Mouse (Mus musculus): ENCODE results near the gene Ctu2. TPM values are rescaled to one million over a fixed set of nuclear protein-coding genes. Genes with fewer than 3 reads are reported as not detected.

Ctu2 gene
- polyA plus RNA-seq, 1 experiment from 2014 or later = 53.8 TPM

GRCm38 (mm10) chr8:122520611-122521010, 44.7 kb downstream of the Ctu2 start:
- H3K9me3 ChIP-seq (ENCODE audit: control insufficient read depth, low read length) = no peaks in the 10 kb centered on the region
- no peak overlapping the region for H3K4me3 ChIP-seq (ENCODE audit: low read depth, low read length)
- H3K4me1 ChIP-seq (replicated peaks; ENCODE audit: control insufficient read depth, insufficient read depth, low read length) = peaks cover 47% of the 10 kb centered on the region
- WGBS = 83% methylated on average over 11 of the region's 11 CpGs
- no peaks in the 10 kb centered on the region for H3K27me3 ChIP-seq (replicated peaks; ENCODE audit: control insufficient read depth, insufficient read depth, low read length)
- peak overlapping the region; percentile 20; the same call in 1 of the 2 replicates for H3K9ac ChIP-seq (ENCODE audit: low read length)
- H3K27ac ChIP-seq (ENCODE audit: low read depth) = no peak overlapping the region
- no peak overlapping the region for H3K4me2 ChIP-seq (ENCODE audit: low read length)
- DNase-seq (ENCODE audit: low spot score) = no peak
- H3K36me3 ChIP-seq (ENCODE audit: control insufficient read depth, insufficient read depth, low read length) = no peaks in the 10 kb centered on the region
- no peak for ATAC-seq (replicated peaks; ENCODE audit: low FRiP score, low TSS enrichment, low read depth)

GRCm38 (mm10) chr8:122522796-122523651, 47.1 kb downstream of the Ctu2 start:
- Histone ChIP-seq H3K9ac (ENCODE audit: low read length) (peak overlapping the region; percentile 14; the same call in 1 of the 2 replicates), H3K36me3 (ENCODE audit: control insufficient read depth, insufficient read depth, low read length) (no peaks in the 10 kb centered on the region), H3K27ac (ENCODE audit: low read depth) (peak overlapping the region; percentile 71), H3K4me1 (replicated peaks; ENCODE audit: control insufficient read depth, insufficient read depth, low read length) (peaks cover 54% of the 10 kb centered on the region), H3K4me2 (ENCODE audit: low read length) (peak overlapping the region; percentile 29), H3K27me3 (replicated peaks; ENCODE audit: control insufficient read depth, insufficient read depth, low read length) (no peaks in the 10 kb centered on the region), H3K4me3 (ENCODE audit: low read depth, low read length) (no peak overlapping the region), H3K9me3 (ENCODE audit: control insufficient read depth, low read length) (no peaks in the 10 kb centered on the region)
- WGBS = 35% methylated on average over 14 of the region's 14 CpGs
- ATAC-seq (replicated peaks; ENCODE audit: low FRiP score, low TSS enrichment, low read depth) (no peak; the same call in 1 of the 2 replicates), DNase-seq (ENCODE audit: low spot score) (peak; percentile 64)

GRCm38 (mm10) chr8:122523652-122524360, 47.9 kb downstream of the Ctu2 start:
- H3K4me3 ChIP-seq (ENCODE audit: low read depth, low read length) = no peak overlapping the region
- H3K9ac ChIP-seq (ENCODE audit: low read length) = peak overlapping the region; percentile 14; the same call in 1 of the 2 replicates
- H3K9me3 ChIP-seq (ENCODE audit: control insufficient read depth, low read length) = no peaks in the 10 kb centered on the region
- H3K4me1 ChIP-seq (replicated peaks; ENCODE audit: control insufficient read depth, insufficient read depth, low read length) = peaks cover 48% of the 10 kb centered on the region
- 26% methylated on average over 23 of the region's 23 CpGs for WGBS
- H3K27ac ChIP-seq (ENCODE audit: low read depth) = peak overlapping the region; percentile 71
- DNase-seq (ENCODE audit: low spot score) (peak; percentile 61), ATAC-seq (replicated peaks; ENCODE audit: low FRiP score, low TSS enrichment, low read depth) (no peak)
- H3K4me2 ChIP-seq (ENCODE audit: low read length) = peak overlapping the region; percentile 29
- no peaks in the 10 kb centered on the region for H3K27me3 ChIP-seq (replicated peaks; ENCODE audit: control insufficient read depth, insufficient read depth, low read length)
- no peaks in the 10 kb centered on the region for H3K36me3 ChIP-seq (ENCODE audit: control insufficient read depth, insufficient read depth, low read length)

GRCm38 (mm10) chr8:122524506-122524905, 48.6 kb downstream of the Ctu2 start:
- peak overlapping the region; percentile 71 for H3K27ac ChIP-seq (ENCODE audit: low read depth)
- no peak for ATAC-seq (replicated peaks; ENCODE audit: low FRiP score, low TSS enrichment, low read depth)
- no peak overlapping the region for H3K4me3 ChIP-seq (ENCODE audit: low read depth, low read length)
- H3K4me2 ChIP-seq (ENCODE audit: low read length) = no peak overlapping the region
- no peaks in the 10 kb centered on the region for H3K9me3 ChIP-seq (ENCODE audit: control insufficient read depth, low read length)
- H3K27me3 ChIP-seq (replicated peaks; ENCODE audit: control insufficient read depth, insufficient read depth, low read length) = no peaks in the 10 kb centered on the region
- H3K4me1 ChIP-seq (replicated peaks; ENCODE audit: control insufficient read depth, insufficient read depth, low read length) = peaks cover 45% of the 10 kb centered on the region
- 74% methylated on average over 6 of the region's 6 CpGs for WGBS
- H3K36me3 ChIP-seq (ENCODE audit: control insufficient read depth, insufficient read depth, low read length) = no peaks in the 10 kb centered on the region
- no peak overlapping the region for H3K9ac ChIP-seq (ENCODE audit: low read length)
- DNase-seq (ENCODE audit: low spot score) = no peak

GRCm38 (mm10) chr8:122525004-122525403, 49.1 kb downstream of the Ctu2 start:
- 67% methylated on average over 6 of the region's 6 CpGs for WGBS
- no peaks in the 10 kb centered on the region for H3K36me3 ChIP-seq (ENCODE audit: control insufficient read depth, insufficient read depth, low read length)
- no peaks in the 10 kb centered on the region for H3K9me3 ChIP-seq (ENCODE audit: control insufficient read depth, low read length)
- DNase-seq (ENCODE audit: low spot score) = no peak
- H3K27ac ChIP-seq (ENCODE audit: low read depth) = 0 out of 2 replicates have a peak overlapping the region, but pooled peaks have one; percentile 22
- no peaks in the 10 kb centered on the region for H3K27me3 ChIP-seq (replicated peaks; ENCODE audit: control insufficient read depth, insufficient read depth, low read length)
- no peak overlapping the region for H3K4me2 ChIP-seq (ENCODE audit: low read length)
- no peak for ATAC-seq (replicated peaks; ENCODE audit: low FRiP score, low TSS enrichment, low read depth)
- H3K4me1 ChIP-seq (replicated peaks; ENCODE audit: control insufficient read depth, insufficient read depth, low read length) = peaks cover 45% of the 10 kb centered on the region
- H3K9ac ChIP-seq (ENCODE audit: low read length) = no peak overlapping the region
- no peak overlapping the region for H3K4me3 ChIP-seq (ENCODE audit: low read depth, low read length)

- Histone ChIP-seq H3K9ac (ENCODE audit: low read length) (no peak overlapping the region), H3K4me2 (ENCODE audit: low read length) (no peak overlapping the region), H3K27me3 (replicated peaks; ENCODE audit: control insufficient read depth, insufficient read depth, low read length) (no peaks in the 10 kb centered on the region), H3K4me3 (ENCODE audit: low read depth, low read length) (no peak overlapping the region), H3K9me3 (ENCODE audit: control insufficient read depth, low read length) (no peaks in the 10 kb centered on the region), H3K4me1 (replicated peaks; ENCODE audit: control insufficient read depth, insufficient read depth, low read length) (peaks cover 45% of the 10 kb centered on the region), H3K36me3 (ENCODE audit: control insufficient read depth, insufficient read depth, low read length) (no peaks in the 10 kb centered on the region), H3K27ac (ENCODE audit: low read depth) (peak overlapping the region; percentile 14; the same call in 1 of the 2 replicates)
- DNase-seq (ENCODE audit: low spot score) (no peak), ATAC-seq (replicated peaks; ENCODE audit: low FRiP score, low TSS enrichment, low read depth) (no peak)
- WGBS = 50% methylated on average over 3 of the region's 3 CpGs
Observed at GRCm38 (mm10) chr8:122526084-122526483, 50.1 kb downstream of the Ctu2 start.

- Histone ChIP-seq H3K36me3 (ENCODE audit: control insufficient read depth, insufficient read depth, low read length) (no peaks in the 10 kb centered on the region), H3K9ac (ENCODE audit: low read length) (no peak overlapping the region), H3K27ac (ENCODE audit: low read depth) (peak overlapping the region; percentile 14; the same call in 1 of the 2 replicates), H3K4me2 (ENCODE audit: low read length) (no peak overlapping the region), H3K4me1 (replicated peaks; ENCODE audit: control insufficient read depth, insufficient read depth, low read length) (peaks cover 45% of the 10 kb centered on the region), H3K27me3 (replicated peaks; ENCODE audit: control insufficient read depth, insufficient read depth, low read length) (no peaks in the 10 kb centered on the region), H3K4me3 (ENCODE audit: low read depth, low read length) (no peak overlapping the region), H3K9me3 (ENCODE audit: control insufficient read depth, low read length) (no peaks in the 10 kb centered on the region)
- ATAC-seq (replicated peaks; ENCODE audit: low FRiP score, low TSS enrichment, low read depth) (no peak), DNase-seq (ENCODE audit: low spot score) (no peak)
- WGBS = 35% methylated on average over 7 of the region's 7 CpGs
Observed at GRCm38 (mm10) chr8:122526526-122527170, 50.7 kb downstream of the Ctu2 start.

GRCm38 (mm10) chr8:122527937-122528336, 52.0 kb downstream of the Ctu2 start:
- Histone ChIP-seq H3K9me3 (ENCODE audit: control insufficient read depth, low read length) (no peaks in the 10 kb centered on the region), H3K4me3 (ENCODE audit: low read depth, low read length) (no peak overlapping the region), H3K36me3 (ENCODE audit: control insufficient read depth, insufficient read depth, low read length) (no peaks in the 10 kb centered on the region), H3K4me2 (ENCODE audit: low read length) (no peak overlapping the region), H3K4me1 (replicated peaks; ENCODE audit: control insufficient read depth, insufficient read depth, low read length) (peaks cover 41% of the 10 kb centered on the region), H3K27ac (ENCODE audit: low read depth) (no peak overlapping the region), H3K9ac (ENCODE audit: low read length) (no peak overlapping the region), H3K27me3 (replicated peaks; ENCODE audit: control insufficient read depth, insufficient read depth, low read length) (no peaks in the 10 kb centered on the region)
- 94% methylated on average over 3 of the region's 3 CpGs for WGBS
- ATAC-seq (replicated peaks; ENCODE audit: low FRiP score, low TSS enrichment, low read depth) (no peak), DNase-seq (ENCODE audit: low spot score) (no peak)

Measured in intestine, embryonic 14.5 days (tissue).